Mouse (Mus musculus): ENCODE data around the gene Cyb5r3. TPM values are rescaled to one million over a fixed set of nuclear protein-coding genes. Genes with fewer than 3 reads are reported as not detected.

The Cyb5r3 gene
- total and polyA plus RNA-seq, 3 experiments: 35.7 to 102 (median 59.1) TPM

DNA sequence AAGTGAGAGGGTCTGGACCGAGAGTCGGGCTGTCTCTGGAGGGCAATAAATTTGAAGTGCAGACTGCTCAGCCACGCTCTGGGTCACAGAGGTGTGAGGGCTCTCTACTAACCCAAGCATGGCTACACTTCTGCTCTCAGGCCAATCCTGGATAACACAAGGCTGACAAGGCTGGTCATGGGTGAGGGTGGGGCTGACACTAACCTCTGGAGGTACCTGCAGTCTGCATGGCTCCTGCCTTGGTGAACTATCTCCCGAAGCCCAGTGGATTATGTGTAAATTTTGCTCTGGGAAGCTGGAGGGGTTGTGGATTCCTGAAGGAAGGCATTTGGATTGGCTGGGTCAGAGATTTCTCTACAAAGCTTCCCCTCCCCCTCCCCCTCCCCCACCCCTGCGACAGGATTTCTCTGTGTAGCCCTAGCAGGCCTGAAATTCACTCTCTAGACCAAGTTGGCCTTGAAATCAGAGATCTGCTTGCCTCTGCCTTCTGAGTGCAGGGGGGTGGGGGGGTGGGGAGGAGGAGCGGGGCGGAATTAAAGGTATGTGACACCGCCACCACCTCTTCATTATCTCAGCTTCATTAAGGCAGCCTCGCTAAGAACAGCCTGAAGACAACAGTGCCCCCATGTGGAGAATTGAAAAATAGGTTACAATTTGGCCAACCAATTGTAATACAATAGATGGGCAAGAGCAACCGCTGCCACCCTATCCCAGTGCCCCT is 32.5 kb upstream of the Cyb5r3 start:
- dilution Hi-C loops (cut with MboI; ENCODE audit: extremely low pct_ligation_motif_present, extremely low pct_unique_long_range_greater_than_20kb, low sequenced_read_pairs): no loop called here
- peak overlapping the region; percentile 73; the same call in 1 of the 2 replicates for H3K4me2 ChIP-seq (ENCODE audit: insufficient read depth, low read depth, poor library complexity, severe bottlenecking)

DNA sequence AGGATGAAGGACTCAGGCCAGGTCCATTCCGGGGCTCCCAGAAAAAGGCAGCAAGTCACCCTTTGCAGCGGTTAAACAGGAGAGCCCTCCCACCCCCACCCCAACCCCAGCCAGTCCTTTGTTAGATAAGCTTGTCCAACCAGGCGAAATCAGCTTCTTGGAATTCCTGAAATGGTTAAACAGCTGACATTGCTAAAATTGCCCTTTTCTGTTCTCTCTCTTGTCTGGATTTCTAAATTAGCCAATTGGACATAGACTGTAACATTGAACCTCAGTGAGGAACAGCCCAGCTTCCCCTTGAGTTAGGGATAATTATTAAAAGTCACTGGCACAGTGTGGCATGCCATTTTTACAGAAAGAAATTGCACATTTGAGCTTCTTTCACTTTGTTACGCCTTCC is 30.0 kb upstream of the Cyb5r3 start:
- peaks cover 5 to 11% of the 10 kb centered on the region in 2 experiments; a peak in 2 of 4 replicates for H3K4me1 ChIP-seq (ENCODE audit: control insufficient read depth in 1 of 2, insufficient read depth in 2 of 2)
- H3K27ac ChIP-seq (ENCODE audit: insufficient read depth, low read depth): no peak overlapping the region
- no peak for DNase-seq (ENCODE audit: extremely low read depth)
- no peaks in the 10 kb centered on the region for H3K36me3 ChIP-seq (replicated peaks in 1 of 2; ENCODE audit: control insufficient read depth in 1 of 2, insufficient read depth in 1 of 2, low read length in 1 of 2)
- H3K4me2 ChIP-seq (ENCODE audit: insufficient read depth, low read depth, poor library complexity, severe bottlenecking): no peak overlapping the region
- no peak overlapping the region for H3K4me3 ChIP-seq (replicated peaks in 1 of 3; ENCODE audit: low read depth in 2 of 3, low read length in 2 of 3, poor library complexity in 1 of 3)
- no peaks in the 10 kb centered on the region for H3K79me2 ChIP-seq (replicated peaks; ENCODE audit: control insufficient read depth, extremely low read depth, insufficient read depth, poor library complexity, severe bottlenecking)
- H3K9me3 ChIP-seq (replicated peaks; ENCODE audit: low read length): no peaks in the 10 kb centered on the region
- TF ChIP-seq SMC3 (IDR thresholded peaks at IDR 0.05; ENCODE audit: low read depth, low read length) (no peak), CHD1 (IDR thresholded peaks at IDR 0.05; ENCODE audit: low read depth, low read length) (no peak), ZMIZ1 (IDR thresholded peaks at IDR 0.05; ENCODE audit: low read depth, low read length) (no peak), USF1 (IDR thresholded peaks at IDR 0.05; ENCODE audit: low read depth, low read length) (no peak), NRF1 (IDR thresholded peaks at IDR 0.05; ENCODE audit: low read depth, low read length) (no peak), ZKSCAN1 (IDR thresholded peaks at IDR 0.05; ENCODE audit: borderline replicate concordance, low read depth, low read length) (no peak), MEF2A (IDR thresholded peaks at IDR 0.05; ENCODE audit: borderline replicate concordance, low read depth, low read length) (no peak), KAT2A (IDR thresholded peaks at IDR 0.05; ENCODE audit: insufficient replicate concordance, low read length) (no peak), JUN (IDR thresholded peaks at IDR 0.05; ENCODE audit: insufficient read depth, low read depth, low read length) (no peak), ZNF384 (IDR thresholded peaks at IDR 0.05; ENCODE audit: low read depth, low read length) (no peak)
- in situ Hi-C loops (cut with MboI; ENCODE audit: low pct_ligation_motif_present, low pct_unique_long_range_greater_than_20kb, low sequenced_read_pairs) (loop anchor here (25.0 kb wide), 2 partner anchors 310 to 390 kb away; partner anchors contain the start of gene Ttll1), dilution Hi-C loops (cut with MboI; ENCODE audit: extremely low pct_ligation_motif_present, extremely low pct_unique_long_range_greater_than_20kb, low sequenced_read_pairs) (no loop called here)
- no peak overlapping the region for H3K9ac ChIP-seq (ENCODE audit: insufficient read depth, low read depth)
- no peaks in the 10 kb centered on the region for H3K27me3 ChIP-seq (replicated peaks)

More for the DNA sequence above, 32.5 kb upstream of the Cyb5r3 start:
- no peaks in the 10 kb centered on the region for H3K79me2 ChIP-seq (replicated peaks; ENCODE audit: control insufficient read depth, extremely low read depth, insufficient read depth, poor library complexity, severe bottlenecking)
- H3K27me3 ChIP-seq (replicated peaks): no peaks in the 10 kb centered on the region
- in situ Hi-C loops (cut with MboI; ENCODE audit: low pct_ligation_motif_present, low pct_unique_long_range_greater_than_20kb, low sequenced_read_pairs): loop anchor here (5.0 to 25.0 kb wide), 4 partner anchors 53 to 393 kb away; partner anchors contain the start of gene Ttll1
- H3K4me1 ChIP-seq (ENCODE audit: control insufficient read depth in 1 of 2, insufficient read depth in 2 of 2): peaks cover 5 to 11% of the 10 kb centered on the region in 2 experiments; a peak in 2 of 4 replicates
- H3K9ac ChIP-seq (ENCODE audit: insufficient read depth, low read depth): no peak overlapping the region; the same call in 1 of the 2 replicates
- no peaks in the 10 kb centered on the region for H3K9me3 ChIP-seq (replicated peaks; ENCODE audit: low read length)
- no peak overlapping the region for H3K27ac ChIP-seq (ENCODE audit: insufficient read depth, low read depth)
- no peak overlapping the region for H3K4me3 ChIP-seq (replicated peaks in 1 of 3; ENCODE audit: low read depth in 2 of 3, low read length in 2 of 3, poor library complexity in 1 of 3)
- peak; percentile 81 for DNase-seq (ENCODE audit: extremely low read depth)
- peak; percentile 77 for TF ChIP-seq SMC3 (IDR thresholded peaks at IDR 0.05; ENCODE audit: low read depth, low read length)
- TF ChIP-seq ETS1 (conservative IDR thresholded peaks at IDR 0.05; ENCODE audit: low read depth, low read length): no peak
- TF ChIP-seq MYC (IDR thresholded peaks at IDR 0.05; ENCODE audit: low read depth, low read length): 0 out of 2 replicates have a peak, but pooled peaks have one; percentile 10
- TF ChIP-seq MEF2A (IDR thresholded peaks at IDR 0.05; ENCODE audit: borderline replicate concordance, low read depth, low read length): no peak
- TF ChIP-seq CTCF (conservative IDR thresholded peaks at IDR 0.05 in 1 of 2, IDR thresholded peaks at IDR 0.05 in 1 of 2; ENCODE audit: low read depth in 2 of 2, low read length in 2 of 2): peak; percentile 60 to 82
- no peak for TF ChIP-seq GABPA (IDR thresholded peaks at IDR 0.05; ENCODE audit: insufficient replicate concordance, low read depth, low read length)
- TF ChIP-seq RAD21 (IDR thresholded peaks at IDR 0.05; ENCODE audit: low read depth, low read length): peak; percentile 86
- peak; percentile 39; the same call in 1 of the 2 replicates for TF ChIP-seq ZC3H11A (IDR thresholded peaks at IDR 0.05; ENCODE audit: low read depth, low read length)
- peak; percentile 78 for TF ChIP-seq CHD2 (IDR thresholded peaks at IDR 0.05; ENCODE audit: low read length)
- no peaks in the 10 kb centered on the region for H3K36me3 ChIP-seq (replicated peaks in 1 of 2; ENCODE audit: control insufficient read depth in 1 of 2, insufficient read depth in 1 of 2, low read length in 1 of 2)
